Mouse (Mus musculus): ENCODE data around the gene Hsd3b6. TPM values are rescaled to one million over a fixed set of nuclear protein-coding genes. Genes with fewer than 3 reads are reported as not detected.

Gene Hsd3b6
- polyA plus RNA-seq (2017; shearing (Covaris generic)) = not detected

GRCm38 (mm10) chr3:98814101-98814670 is at the start of gene Hsd3b6:
TSS of gene Hsd3b6 (minus strand) at chr3:98814443.

GRCm38 (mm10) chr3:98859576-98859975 is 45.3 kb upstream of the Hsd3b6 start, which contains the start of gene Hsd3b1:
TSS of gene Hsd3b1 (minus strand) at chr3:98859794.

Other genes starting within 250 kb of the Hsd3b6 start
- not detected for gene Gm10681, start 225.6 kb downstream of the Hsd3b6 start, polyA plus RNA-seq (2017; shearing (Covaris generic))
- not detected for gene Hsd3b5, start 184.2 kb downstream of the Hsd3b6 start, polyA plus RNA-seq (2017; shearing (Covaris generic))
- gene Hsd3b2, start 89.9 kb downstream of the Hsd3b6 start, polyA plus RNA-seq (2017; shearing (Covaris generic)) = under 1 TPM in 1 of 2 experiments, not detected in 1; 0.31 TPM
- gene Hsd3b3, start 51.3 kb downstream of the Hsd3b6 start, polyA plus RNA-seq (2017; shearing (Covaris generic)) = under 1 TPM in 1 of 2 experiments, not detected in 1; 0.32 TPM
- gene Hsd3b1, start 45.4 kb upstream of the Hsd3b6 start, polyA plus RNA-seq (2017; shearing (Covaris generic)) = not detected
- not detected for gene Hao2, start 78.8 kb upstream of the Hsd3b6 start, polyA plus RNA-seq (2017; shearing (Covaris generic))